Mouse (Mus musculus) right cerebral cortex, adult 18-20 months (tissue): ENCODE measurements around the gene Il17rb.

Experiments used
- DNase-seq: peaks from one replicate; pipeline ENCODE4 v3.0.0; 2022; ENCODE audit warnings: mixed read lengths

The Il17rb gene

DNA sequence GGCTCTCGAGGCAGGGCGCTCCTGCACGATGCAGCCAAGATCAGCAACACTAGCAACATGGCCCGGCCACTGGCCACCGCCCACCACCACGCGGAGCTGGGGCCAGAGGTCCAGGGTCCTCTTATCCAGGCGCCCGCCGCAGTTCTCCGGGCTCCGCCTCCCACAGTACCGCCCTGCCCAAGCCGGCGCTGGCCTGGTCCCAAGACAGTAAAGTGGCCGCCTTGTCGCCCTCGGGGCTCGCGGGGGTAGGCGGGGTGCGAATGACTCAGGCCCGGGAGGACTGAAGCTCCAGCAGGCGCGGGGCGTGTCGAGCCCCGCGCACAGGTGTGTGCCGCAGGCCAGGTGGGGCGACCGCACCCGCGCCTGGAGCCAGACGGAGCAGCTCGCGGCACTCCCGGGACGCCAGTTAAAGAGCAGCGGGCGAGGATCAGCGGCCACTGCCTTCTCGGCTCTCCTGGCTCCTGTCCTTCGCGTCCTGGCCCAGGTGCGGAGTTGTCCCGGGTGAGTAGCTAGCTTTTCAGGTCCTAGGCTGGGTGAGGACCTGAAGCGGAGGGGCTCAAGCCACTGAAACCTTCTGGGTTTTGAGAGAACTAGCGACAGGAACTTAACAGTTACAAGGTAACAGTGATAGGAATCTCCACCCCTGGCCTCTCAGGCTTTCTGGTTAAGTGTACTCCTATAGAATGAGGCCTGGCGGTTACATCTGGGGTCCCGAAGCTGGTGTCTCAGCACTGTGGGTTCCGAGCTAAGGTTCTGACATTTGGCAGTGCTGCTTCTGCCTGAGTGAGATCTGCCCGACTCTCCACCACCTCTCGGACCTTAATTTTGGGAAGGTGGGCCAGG, at the start of gene Il17rb, which contains the start of gene Chdh:
Gene Il17rb, minus strand, starts transcription at position 164 of the 843 bp plus-strand sequence.
Gene Chdh, plus strand, starts transcription at position 291 of the 843 bp plus-strand sequence.
- peak; percentile 53 for DNase-seq

DNA sequence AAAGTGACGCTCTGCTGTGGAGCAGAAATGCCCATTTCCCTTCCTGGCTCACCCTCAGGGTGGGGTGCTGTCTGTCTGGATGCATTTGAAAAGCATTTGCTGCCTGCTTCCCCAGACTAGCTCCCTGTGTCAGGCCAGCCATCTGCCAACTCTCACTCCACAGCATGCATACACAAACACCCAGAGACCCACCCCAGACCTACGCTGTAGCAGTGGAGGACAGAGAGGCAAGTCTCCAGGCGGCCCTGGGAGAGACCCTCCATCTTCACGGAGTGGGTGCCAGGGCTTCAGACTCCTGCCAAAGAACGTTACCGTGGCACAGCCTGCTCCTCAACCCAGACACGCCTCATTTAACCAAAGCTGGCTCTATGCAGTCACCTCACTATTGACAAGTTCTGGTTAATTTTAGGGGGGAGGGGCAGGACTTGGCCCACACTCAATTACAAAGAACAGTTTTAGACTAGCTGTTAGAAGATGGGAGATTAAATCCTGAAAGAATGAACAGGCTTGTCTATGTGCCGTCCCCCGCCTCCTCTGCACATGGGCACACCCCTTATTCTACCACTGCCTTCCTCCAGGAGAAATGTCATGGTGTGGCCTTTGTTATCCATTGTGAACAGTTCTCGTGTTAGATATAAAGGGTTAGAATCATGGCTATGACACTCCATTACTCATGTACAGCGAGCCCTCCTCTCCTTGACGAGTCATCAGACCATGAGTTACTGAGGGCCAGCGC, 47.5 kb upstream of the Il17rb start:
- no peak for DNase-seq

GRCm38 (mm10) chr14:30054922-30055321, 46.2 kb upstream of the Il17rb start:
- DNase-seq, result no peak

GRCm38 (mm10) chr14:30050280-30050679, 41.6 kb upstream of the Il17rb start:
- no peak for DNase-seq

- no peak for DNase-seq
These were observed 39.4 kb upstream of the Il17rb start for GRCm38 (mm10) chr14:30048049-30048448.

- no peak for DNase-seq
These were observed 38.3 kb upstream of the Il17rb start for GRCm38 (mm10) chr14:30046976-30047375.

GRCm38 (mm10) chr14:30045704-30046220, 37.1 kb upstream of the Il17rb start:
- DNase-seq, result no peak

GRCm38 (mm10) chr14:30045239-30045638, 36.5 kb upstream of the Il17rb start:
- no peak for DNase-seq

GRCm38 (mm10) chr14:30043356-30043940, 34.8 kb upstream of the Il17rb start:
- DNase-seq, result no peak

DNA sequence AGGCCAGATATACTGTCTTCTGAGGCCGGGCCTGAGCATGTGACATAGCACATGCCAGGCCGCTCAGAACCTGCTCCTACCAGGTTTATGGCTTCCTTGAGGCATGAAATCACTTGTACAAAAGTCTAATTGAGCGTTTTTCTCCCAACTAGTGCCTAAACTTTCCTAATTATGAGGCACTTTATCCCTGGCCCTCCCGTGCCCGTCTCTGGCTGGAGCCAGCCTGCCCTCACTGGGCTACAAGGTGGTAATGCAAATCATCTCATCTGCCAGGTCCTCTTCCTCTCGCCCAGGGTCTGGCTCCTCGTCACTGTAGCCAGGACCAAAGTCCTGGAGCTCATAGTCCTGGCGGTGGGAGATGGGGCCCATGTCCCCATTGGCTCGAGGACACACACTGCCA, 33.1 kb upstream of the Il17rb start:
- no peak for DNase-seq

GRCm38 (mm10) chr14:30039413-30039812, 30.7 kb upstream of the Il17rb start:
- no peak for DNase-seq

DNA sequence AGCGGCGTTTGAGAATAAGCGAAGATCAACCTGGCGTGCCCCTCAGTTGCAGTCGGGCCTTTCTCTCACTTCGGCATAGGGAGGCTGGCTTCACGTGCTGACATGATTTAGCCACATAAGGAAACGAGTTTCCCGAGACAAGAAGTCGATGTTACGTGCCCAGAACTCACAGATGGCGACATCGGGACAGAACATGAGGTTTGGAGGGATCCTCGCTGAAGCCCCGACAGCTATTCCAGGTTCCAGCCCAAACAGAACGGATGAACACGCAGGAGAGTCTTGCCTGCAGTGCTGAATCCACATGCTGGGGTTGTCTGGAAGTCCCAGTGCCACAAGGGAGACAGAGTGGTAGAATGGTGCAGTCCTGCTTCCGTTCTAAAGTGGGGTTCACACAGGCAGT, 29.7 kb upstream of the Il17rb start:
- DNase-seq, result no peak

- no peak for DNase-seq
These were observed 24.7 kb upstream of the Il17rb start for GRCm38 (mm10) chr14:30033405-30033804.

DNA sequence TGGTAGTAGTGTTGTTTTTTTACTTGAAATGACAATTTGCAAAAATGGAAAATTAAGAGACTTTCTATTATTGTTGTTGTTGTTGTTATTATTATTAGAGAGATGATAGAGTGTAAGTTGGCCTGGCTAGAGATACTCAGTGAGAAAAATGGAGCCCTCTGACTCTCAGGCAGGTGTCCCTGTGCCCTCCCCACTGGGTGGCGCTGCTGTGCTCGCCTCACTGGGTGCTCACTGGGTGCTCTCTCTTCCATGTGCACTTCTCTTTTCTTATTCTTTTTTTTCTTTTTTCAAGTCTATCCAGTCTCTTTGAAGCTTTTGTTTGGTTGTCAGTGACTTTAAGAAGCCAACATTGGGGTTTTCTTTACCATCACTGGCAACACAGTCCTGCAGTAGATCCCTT, 18.7 kb upstream of the Il17rb start:
- no peak for DNase-seq

DNA sequence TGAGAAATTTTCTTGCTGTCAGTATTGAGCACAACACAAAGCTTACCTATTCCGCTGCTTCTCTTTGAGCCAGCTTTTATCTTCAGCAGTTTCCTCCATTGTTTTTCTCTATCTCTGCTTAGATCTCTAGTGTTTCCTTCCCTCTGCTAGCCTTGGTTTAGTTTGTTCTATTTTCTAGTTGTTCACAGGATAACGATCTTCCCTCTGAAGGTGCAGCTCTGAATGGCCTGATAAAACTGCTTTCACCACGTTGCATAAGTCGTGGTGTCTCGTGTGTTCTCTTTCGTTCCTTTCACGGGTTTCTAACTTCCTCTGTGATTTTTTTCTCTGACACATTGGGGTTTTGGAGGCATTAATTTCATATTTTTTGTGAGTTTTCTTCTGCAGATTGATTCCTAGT, 15.7 kb upstream of the Il17rb start:
- no peak for DNase-seq

GRCm38 (mm10) chr14:30022471-30022870, 13.8 kb upstream of the Il17rb start:
- no peak for DNase-seq

- no peak for DNase-seq
These were observed 11.3 kb upstream of the Il17rb start for GRCm38 (mm10) chr14:30019792-30020575.

DNA sequence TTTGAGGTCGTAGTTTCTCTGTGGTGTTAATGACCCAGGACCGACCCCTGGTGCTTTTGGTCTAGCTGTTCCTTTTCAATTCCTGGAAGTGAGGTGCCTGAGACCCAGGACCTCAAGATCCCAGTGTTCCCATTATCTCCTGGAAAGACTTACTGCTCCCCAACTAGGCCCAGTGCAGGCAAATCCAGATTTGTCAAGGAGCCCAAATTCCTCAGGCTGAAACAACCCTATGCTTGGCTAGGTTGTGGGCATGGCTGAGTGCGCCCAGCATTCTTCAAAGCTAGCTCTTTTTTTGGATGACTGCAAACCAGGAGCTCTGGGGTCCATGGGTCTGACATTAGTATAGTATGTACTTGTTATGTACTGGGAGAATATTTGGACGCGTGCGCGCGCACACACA, 10.7 kb upstream of the Il17rb start:
- no peak for DNase-seq

DNA sequence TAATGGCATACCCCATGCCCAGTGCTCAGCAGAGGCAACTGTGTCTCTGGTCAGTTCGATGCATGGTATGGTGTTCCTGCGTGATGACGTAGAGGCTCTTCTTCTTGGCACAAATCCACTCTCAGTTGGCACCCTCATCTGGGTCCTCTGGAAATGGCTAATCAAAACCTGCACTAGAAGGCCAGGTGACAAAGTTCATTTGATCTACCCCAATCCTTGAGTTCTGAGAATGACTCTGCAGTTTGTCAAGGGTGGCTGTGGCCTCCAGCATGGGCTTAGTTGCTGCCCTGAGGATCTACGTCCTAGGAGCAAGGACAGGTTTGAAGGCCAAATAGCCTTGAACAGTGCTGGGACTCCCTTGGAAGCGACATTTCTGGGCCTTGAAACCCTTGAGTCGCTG, 10.2 kb upstream of the Il17rb start:
- no peak for DNase-seq

- no peak for DNase-seq
These were observed 9.7 kb upstream of the Il17rb start for GRCm38 (mm10) chr14:30018463-30018801.

DNA sequence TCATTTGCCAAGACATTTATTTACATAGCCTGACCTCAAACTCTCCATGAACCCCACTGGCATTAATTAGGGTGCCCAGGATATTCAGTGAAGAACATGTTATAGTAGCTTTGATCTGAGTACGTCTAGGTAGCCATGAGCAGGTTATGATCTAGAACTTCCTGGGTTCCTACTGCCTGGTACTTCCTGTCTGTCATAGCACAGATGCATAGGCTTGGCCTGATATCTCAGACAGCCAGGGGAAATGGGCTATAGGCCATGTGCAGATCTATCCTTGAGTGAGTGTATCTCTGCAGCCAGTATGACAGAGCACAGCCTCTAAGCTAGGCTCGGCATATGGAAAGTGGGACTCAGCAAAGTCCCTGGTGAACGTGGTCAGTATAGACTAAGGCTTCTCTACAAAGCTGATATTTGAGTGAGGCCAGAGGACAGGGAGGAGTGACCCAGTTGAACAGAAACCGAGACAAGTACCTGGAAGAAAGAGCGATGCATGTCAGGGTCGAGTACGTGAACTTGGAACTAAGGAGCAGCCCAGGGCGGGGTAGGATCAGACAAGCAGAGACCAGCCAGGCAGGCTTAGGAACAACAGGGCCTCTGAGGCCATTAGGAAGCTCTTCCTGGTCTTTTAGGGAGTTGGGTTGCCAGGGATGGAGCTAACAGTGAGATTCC, 9.2 kb upstream of the Il17rb start:
- DNase-seq, result no peak

GRCm38 (mm10) chr14:30016666-30017065, 8.0 kb upstream of the Il17rb start:
- DNase-seq, result no peak
